Mouse (Mus musculus) stomach, embryonic 15.5 days (tissue): ENCODE data around the gene Cct3. TPM values are rescaled to one million over a fixed set of nuclear protein-coding genes. Genes with fewer than 3 reads are reported as not detected.

Source experiments
- ATAC-seq: fragments of 200-750 bp; cut with Nextera tagmentation; 2 replicates; pipeline ENCODE4 v1.8.0; 2017; ENCODE audit warnings: low read depth, moderate number of reproducible peaks, moderate TSS enrichment; ENCODE audit not compliant: insufficient read depth, low FRiP score
- H3K27ac ChIP-seq: fragments of 300-500 bp; sonication (generic); 2 replicates; pipeline ENCODE4 v1.5.1; 2015; ENCODE audit warnings: mild to moderate bottlenecking, inconsistent platforms
- H3K27me3 ChIP-seq: fragments of 300-500 bp; sonication (generic); replicated peaks from 2 replicates; pipeline ENCODE4 v1.6.1; 2015; ENCODE audit warnings: inconsistent platforms
- H3K36me3 ChIP-seq: fragments of 300-500 bp; sonication (generic); 2 replicates; pipeline ENCODE4 v1.6.1; 2015; ENCODE audit warnings: inconsistent platforms
- H3K4me1 ChIP-seq: fragments of 300-500 bp; sonication (generic); 2 replicates; pipeline ENCODE4 v1.6.1; 2015; ENCODE audit warnings: inconsistent platforms
- H3K4me2 ChIP-seq: fragments of 300-500 bp; sonication (generic); 2 replicates; pipeline ENCODE4 v1.6.1; 2015; ENCODE audit warnings: mild to moderate bottlenecking, inconsistent platforms
- H3K4me3 ChIP-seq: fragments of 300-500 bp; sonication (generic); replicated peaks from 2 replicates; pipeline ENCODE4 v1.5.1; 2015; ENCODE audit warnings: inconsistent platforms
- H3K9ac ChIP-seq: fragments of 300-500 bp; sonication (generic); 2 replicates; pipeline ENCODE4 v1.6.1; 2015; ENCODE audit warnings: inconsistent platforms
- H3K9me3 ChIP-seq: fragments of 300-500 bp; sonication (generic); 2 replicates; pipeline ENCODE4 v1.6.1; 2016; ENCODE audit warnings: inconsistent platforms
- WGBS: fragments of 180-500 bp; shearing (Covaris S2); methylation state at CpG from one replicate; pipeline ENCODE4 v1.1.7; 2015; 5-methylcytosine and 5-hydroxymethylcytosine counted together
- polyA plus RNA-seq: library from polyadenylated mRNA; unstranded; fragments of >200 nt; fragmentation: Nextera tagmentation; extraction: Ambion mirVana; gene quantifications from 2 replicates; pipeline ENCODE4 v1.2.1, GENCODE M21; 2015

Cct3 gene
- polyA plus RNA-seq, 1 experiment from 2014 or later, result 451 TPM

- no peaks in the 10 kb centered on the region for H3K9me3 ChIP-seq
- H3K4me2 ChIP-seq, result no peak overlapping the region
- no peak for ATAC-seq
- H3K36me3 ChIP-seq, result peaks cover 13% of the 10 kb centered on the region
- 85% methylated on average over 7 of the region's 7 CpGs for WGBS
- H3K4me3 ChIP-seq, result no peak overlapping the region
- no peaks in the 10 kb centered on the region for H3K27me3 ChIP-seq
- no peak overlapping the region; the same call in 1 of the 2 replicates for H3K27ac ChIP-seq
- peaks cover 9% of the 10 kb centered on the region for H3K4me1 ChIP-seq
- H3K9ac ChIP-seq, result no peak overlapping the region
These were observed 41.4 kb downstream of the Cct3 start for GRCm38 (mm10) chr3:88338316-88338715.

GRCm38 (mm10) chr3:88339006-88339405, 42.1 kb downstream of the Cct3 start:
- Histone ChIP-seq H3K4me1 (peaks cover 9% of the 10 kb centered on the region), H3K9ac (no peak overlapping the region), H3K9me3 (no peaks in the 10 kb centered on the region), H3K36me3 (peaks cover 20% of the 10 kb centered on the region), H3K4me3 (no peak overlapping the region), H3K27ac (no peak overlapping the region), H3K4me2 (no peak overlapping the region), H3K27me3 (no peaks in the 10 kb centered on the region)
- ATAC-seq, result no peak
- WGBS, result 67% methylated on average over 3 of the region's 3 CpGs

- H3K36me3 ChIP-seq, result peaks cover 85% of the 10 kb centered on the region
- no peaks in the 10 kb centered on the region for H3K4me1 ChIP-seq
- H3K4me3 ChIP-seq, result no peak overlapping the region
- no peak overlapping the region for H3K9ac ChIP-seq
- WGBS, result 85% methylated on average over 13 of the region's 13 CpGs
- H3K4me2 ChIP-seq, result no peak overlapping the region
- H3K27ac ChIP-seq, result no peak overlapping the region
- no peaks in the 10 kb centered on the region for H3K27me3 ChIP-seq
- ATAC-seq, result no peak
- H3K9me3 ChIP-seq, result no peaks in the 10 kb centered on the region
These were observed 53.8 kb downstream of the Cct3 start for GRCm38 (mm10) chr3:88350732-88351131.

- Histone ChIP-seq H3K9me3 (no peaks in the 10 kb centered on the region), H3K4me1 (no peaks in the 10 kb centered on the region), H3K9ac (no peak overlapping the region), H3K27me3 (no peaks in the 10 kb centered on the region), H3K4me2 (no peak overlapping the region), H3K36me3 (peaks cover 87% of the 10 kb centered on the region), H3K4me3 (no peak overlapping the region), H3K27ac (no peak overlapping the region)
- WGBS, result 90% methylated on average over 9 of the region's 9 CpGs
- ATAC-seq, result no peak
These were observed 56.0 kb downstream of the Cct3 start for GRCm38 (mm10) chr3:88352907-88353306.

- Histone ChIP-seq H3K27me3 (no peaks in the 10 kb centered on the region), H3K27ac (no peak overlapping the region), H3K9ac (no peak overlapping the region), H3K4me1 (no peaks in the 10 kb centered on the region), H3K4me3 (no peak overlapping the region), H3K36me3 (peaks cover 91% of the 10 kb centered on the region), H3K4me2 (no peak overlapping the region), H3K9me3 (no peaks in the 10 kb centered on the region)
- no peak for ATAC-seq
- WGBS, result 89% methylated on average over 8 of the region's 8 CpGs
These were observed 57.7 kb downstream of the Cct3 start for GRCm38 (mm10) chr3:88354396-88355165.

GRCm38 (mm10) chr3:88359584-88359983, 62.7 kb downstream of the Cct3 start:
- no peaks in the 10 kb centered on the region for H3K9me3 ChIP-seq
- ATAC-seq, result no peak
- no peak overlapping the region for H3K4me2 ChIP-seq
- WGBS, result 81% methylated on average over 5 of the region's 5 CpGs
- H3K27me3 ChIP-seq, result no peaks in the 10 kb centered on the region
- H3K4me1 ChIP-seq, result 0 out of 2 replicates have a peak, but pooled peaks cover 2% of the 10 kb centered on the region
- no peak overlapping the region for H3K4me3 ChIP-seq
- H3K36me3 ChIP-seq, result peaks cover 61% of the 10 kb centered on the region
- no peak overlapping the region for H3K9ac ChIP-seq
- H3K27ac ChIP-seq, result peak overlapping the region; percentile 21

GRCm38 (mm10) chr3:88359989-88360388, 63.1 kb downstream of the Cct3 start:
- H3K9me3 ChIP-seq, result no peaks in the 10 kb centered on the region
- H3K4me2 ChIP-seq, result no peak overlapping the region
- H3K27ac ChIP-seq, result peak overlapping the region; percentile 31; the same call in 1 of the 2 replicates
- no peak overlapping the region for H3K9ac ChIP-seq
- no peak overlapping the region for H3K4me3 ChIP-seq
- WGBS, result 68% methylated on average over 3 of the region's 3 CpGs
- H3K4me1 ChIP-seq, result peaks cover 6% of the 10 kb centered on the region; the same call in 1 of the 2 replicates
- H3K36me3 ChIP-seq, result peaks cover 57% of the 10 kb centered on the region
- ATAC-seq, result no peak
- H3K27me3 ChIP-seq, result no peaks in the 10 kb centered on the region

- Histone ChIP-seq H3K4me3 (no peak overlapping the region), H3K36me3 (peaks cover 46% of the 10 kb centered on the region), H3K27me3 (peaks cover 10% of the 10 kb centered on the region), H3K9ac (no peak overlapping the region), H3K4me2 (no peak overlapping the region), H3K27ac (no peak overlapping the region), H3K9me3 (no peaks in the 10 kb centered on the region), H3K4me1 (peaks cover 12% of the 10 kb centered on the region; the same call in 1 of the 2 replicates)
- 74% methylated on average over 6 of the region's 6 CpGs for WGBS
- ATAC-seq, result no peak
These were observed 64.2 kb downstream of the Cct3 start for GRCm38 (mm10) chr3:88361096-88361495.

GRCm38 (mm10) chr3:88361612-88362313, 64.8 kb downstream of the Cct3 start:
- 93% methylated on average over 2 of the region's 2 CpGs for WGBS
- peaks cover 12% of the 10 kb centered on the region; the same call in 1 of the 2 replicates for H3K4me1 ChIP-seq
- ATAC-seq, result no peak
- H3K36me3 ChIP-seq, result peaks cover 41% of the 10 kb centered on the region
- H3K27ac ChIP-seq, result no peak overlapping the region
- H3K4me3 ChIP-seq, result no peak overlapping the region
- H3K9me3 ChIP-seq, result no peaks in the 10 kb centered on the region
- no peak overlapping the region for H3K4me2 ChIP-seq
- peaks cover 12% of the 10 kb centered on the region for H3K27me3 ChIP-seq
- no peak overlapping the region for H3K9ac ChIP-seq

GRCm38 (mm10) chr3:88363700-88364099, 66.8 kb downstream of the Cct3 start:
- WGBS, result 49% methylated on average over 4 of the region's 4 CpGs
- H3K36me3 ChIP-seq, result peaks cover 23% of the 10 kb centered on the region
- peaks cover 12% of the 10 kb centered on the region for H3K27me3 ChIP-seq
- H3K4me3 ChIP-seq, result no peak overlapping the region
- H3K4me1 ChIP-seq, result peaks cover 12% of the 10 kb centered on the region; the same call in 1 of the 2 replicates
- no peak overlapping the region for H3K9ac ChIP-seq
- H3K27ac ChIP-seq, result peak overlapping the region; percentile 23; the same call in 1 of the 2 replicates
- ATAC-seq, result peak; percentile 76
- no peaks in the 10 kb centered on the region for H3K9me3 ChIP-seq
- no peak overlapping the region for H3K4me2 ChIP-seq

GRCm38 (mm10) chr3:88364337-88364736, 67.4 kb downstream of the Cct3 start, which contains the start of gene Paqr6:
Paqr6 (plus strand) TSS chr3:88364584.
- peak within 1 kb of the TSS; percentile 23; the same call in 1 of the 2 replicates for H3K27ac ChIP-seq
- H3K4me3 ChIP-seq, result peak within 1 kb of the TSS; percentile 15

More at GRCm38 (mm10) chr3:88364337-88364736, 67.4 kb downstream of the Cct3 start, which contains the start of gene Paqr6:
- Histone ChIP-seq H3K4me1 (peaks cover 12% of the 10 kb centered on the region; the same call in 1 of the 2 replicates), H3K36me3 (peaks cover 17% of the 10 kb centered on the region), H3K4me2 (peak within 1 kb of the TSS; percentile 44), H3K9me3 (no peaks in the 10 kb centered on the region), H3K27me3 (peaks cover 12% of the 10 kb centered on the region), H3K9ac (no peak within 1 kb of the TSS)
- 2% methylated on average over 15 of the region's 16 CpGs for WGBS
- ATAC-seq, result peak; percentile 37; the same call in 1 of the 2 replicates
